Mouse (Mus musculus) spleen, adult 12 weeks (tissue): Measurements from ENCODE around the gene Exosc6.
"Not testable (repeated sequence)": the region's sequence is repeated elsewhere in the genome, so short reads cannot be mapped to it uniquely, and the experiment has no call there.

Experiments used
- DNase-seq: peaks from one replicate; pipeline ENCODE4 v3.0.0; 2022; ENCODE audit warnings: low spot score

The Exosc6 gene

GRCm38 (mm10) chr8:111056158-111056663 is at the start of gene Exosc6:
Gene Exosc6 (plus strand): TSS chr8:111056339.
- DNase-seq = peak; percentile 87

DNA sequence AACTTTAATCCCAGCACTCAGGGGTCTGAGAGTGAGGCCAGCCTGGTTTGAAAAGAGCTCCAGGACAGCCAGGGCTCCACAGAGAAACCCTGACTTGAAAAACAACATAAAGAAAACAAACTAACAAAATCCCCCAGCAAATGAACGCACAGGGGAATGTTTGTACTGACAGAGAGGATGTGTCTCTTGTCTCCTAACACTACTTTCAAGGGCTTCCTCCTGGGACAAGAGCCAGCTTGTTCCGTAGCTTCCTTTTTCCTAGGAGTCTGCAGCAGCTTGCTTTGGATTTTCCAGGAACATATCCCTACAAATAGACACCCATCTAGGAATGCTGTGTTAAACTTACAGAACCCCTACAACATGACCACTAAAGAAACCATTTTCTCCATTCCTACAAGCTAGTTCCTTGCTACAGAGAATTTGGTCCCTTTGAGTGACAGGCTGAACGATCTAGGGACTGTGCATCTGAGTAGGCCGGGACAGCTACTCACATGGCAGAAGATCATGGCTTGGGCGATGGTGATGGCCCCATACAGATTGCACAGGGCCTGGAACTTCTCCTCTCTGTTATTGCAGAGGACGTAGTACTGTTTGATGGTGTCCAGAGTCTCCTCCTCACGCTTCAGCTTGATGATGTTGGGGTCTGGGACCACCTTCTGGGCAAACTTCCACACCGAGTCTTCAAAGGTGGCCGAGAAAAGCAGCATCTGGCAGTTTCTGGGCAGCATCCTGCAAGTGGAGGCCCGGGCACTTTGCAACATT is 45.7 kb upstream of the Exosc6 start:
- DNase-seq = not testable (repeated sequence)

DNA sequence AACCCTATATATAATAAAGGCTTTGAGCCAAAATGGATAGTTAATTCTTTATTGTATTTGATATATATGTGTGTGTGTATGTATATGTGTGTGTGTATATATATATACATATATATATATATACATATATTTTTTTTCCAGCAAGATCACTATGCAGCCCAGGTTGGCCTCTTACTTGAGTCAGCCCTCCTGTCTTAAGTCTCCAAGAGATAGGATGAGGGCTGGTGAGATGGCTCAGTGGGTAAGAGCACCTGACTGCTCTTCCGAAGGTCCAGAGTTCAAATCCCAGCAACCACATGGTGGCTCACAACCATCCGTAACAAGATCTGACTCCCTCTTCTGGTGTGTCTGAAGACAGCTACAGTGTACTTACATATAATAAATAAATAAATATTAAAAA is 29.5 kb upstream of the Exosc6 start:
- not testable (repeated sequence) for DNase-seq

DNA sequence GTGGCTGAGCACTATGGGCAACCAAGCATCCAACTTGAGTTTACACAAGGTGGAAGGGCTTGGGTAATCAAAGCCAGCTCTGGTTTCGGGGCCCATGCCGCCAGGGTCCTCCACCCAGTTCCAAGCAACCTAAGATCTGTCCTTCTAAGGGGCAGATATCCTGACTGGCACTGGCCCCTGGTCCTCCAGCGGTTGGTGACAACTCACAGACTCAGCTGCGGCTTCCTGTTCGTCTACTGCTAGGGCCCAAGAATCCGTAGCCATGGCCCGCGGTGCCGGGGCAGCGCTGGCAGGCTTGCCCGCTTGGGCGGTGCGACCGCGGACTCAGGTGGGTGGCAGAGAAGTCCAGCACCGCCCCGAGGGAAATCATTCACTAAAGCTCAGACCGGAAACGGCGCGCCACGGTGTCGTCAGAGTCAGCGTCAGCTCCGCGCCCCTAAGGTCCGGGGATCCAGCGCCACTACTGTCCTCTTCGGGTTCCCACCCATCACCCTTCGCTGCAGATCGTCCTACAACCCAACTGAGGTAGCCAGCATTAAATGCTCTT is 28.7 kb upstream of the Exosc6 start:
- peak; percentile 71 for DNase-seq

- no peak for DNase-seq
Measured at GRCm38 (mm10) chr8:111029589-111029988, 26.6 kb upstream of the Exosc6 start.

DNA sequence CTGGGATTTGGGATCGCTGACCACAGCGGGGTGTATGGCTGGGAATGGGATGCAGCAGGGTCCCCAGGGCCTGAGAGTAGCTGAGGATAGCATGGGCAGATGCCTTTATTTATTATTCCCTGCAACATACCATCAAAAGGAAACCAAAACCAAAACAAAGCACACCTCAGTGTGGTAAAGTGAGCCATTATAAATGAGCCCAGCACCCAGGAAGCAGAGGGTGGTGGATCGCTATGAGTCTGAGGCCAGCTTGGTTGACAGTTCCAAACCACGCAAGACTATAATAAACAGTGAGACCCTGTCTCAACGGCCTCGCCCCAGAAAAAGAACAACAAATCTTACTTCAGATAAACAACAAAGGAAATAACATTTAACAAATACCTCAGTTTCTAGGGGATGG is 26.1 kb upstream of the Exosc6 start:
- no peak for DNase-seq

GRCm38 (mm10) chr8:111031572-111031971 is 24.6 kb upstream of the Exosc6 start, which contains the start of gene Ddx19b:
Gene Ddx19b (minus strand): TSS chr8:111031751.
- DNase-seq = no peak

- DNase-seq = no peak
Measured at GRCm38 (mm10) chr8:111032916-111033315, 23.2 kb upstream of the Exosc6 start, which contains the start of gene Aars. Gene Aars (plus strand): TSS chr8:111033144.

DNA sequence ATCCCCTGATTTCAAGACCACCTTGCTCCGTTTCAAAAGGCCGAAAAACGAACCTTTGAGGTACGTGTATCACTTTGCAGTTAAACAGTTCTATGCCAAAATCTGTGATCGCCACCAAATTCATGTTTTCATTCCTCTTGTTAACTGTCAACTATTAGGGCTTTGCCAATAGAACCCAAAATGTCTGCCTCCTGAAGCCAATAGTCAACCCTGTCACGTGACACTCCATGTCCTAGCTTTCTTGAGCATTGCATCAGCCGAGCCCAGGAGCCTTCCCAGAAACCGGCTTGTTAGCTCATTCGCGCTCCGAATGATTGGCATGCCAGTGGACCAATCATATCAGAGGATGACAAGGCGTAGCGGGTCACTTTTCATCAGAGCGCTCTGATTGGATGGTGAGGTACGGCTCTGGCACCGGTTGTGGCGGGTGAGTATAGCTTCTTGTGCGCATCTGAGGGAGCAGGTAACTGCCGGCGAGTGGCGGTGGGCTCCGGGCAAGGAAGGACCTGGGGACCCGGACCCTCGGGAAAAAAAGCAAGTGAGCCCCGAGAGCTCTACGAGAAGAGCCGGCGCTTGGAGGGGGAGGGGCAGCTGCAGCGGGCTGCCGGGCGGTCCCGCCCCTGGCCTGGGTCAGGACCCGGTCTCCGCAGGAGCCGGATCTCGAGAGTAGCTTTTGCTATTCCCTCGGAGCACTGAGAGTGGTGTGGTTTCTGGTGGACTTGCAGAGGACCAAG is 22.5 kb upstream of the Exosc6 start:
- DNase-seq = peak; percentile 94

DNA sequence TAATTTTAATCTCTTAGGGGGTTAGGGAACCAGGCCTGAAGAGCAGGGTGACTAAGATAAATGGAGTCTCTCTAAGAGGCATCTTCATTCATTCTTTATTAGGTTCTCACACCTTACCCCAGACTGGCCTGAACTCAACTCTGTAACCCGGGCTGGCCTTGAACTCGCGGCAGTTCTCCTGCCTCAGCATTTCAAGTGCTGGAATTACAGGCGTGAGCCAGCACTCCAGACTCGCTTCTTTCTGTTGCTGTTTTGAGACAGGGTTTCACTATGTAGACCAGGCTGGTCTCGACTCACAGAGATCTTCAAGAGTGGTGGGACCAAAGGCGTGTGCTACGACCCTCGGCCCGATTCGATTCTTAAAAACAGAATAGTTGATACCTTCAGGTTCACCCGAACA is 21.9 kb upstream of the Exosc6 start:
- DNase-seq = no peak

DNA sequence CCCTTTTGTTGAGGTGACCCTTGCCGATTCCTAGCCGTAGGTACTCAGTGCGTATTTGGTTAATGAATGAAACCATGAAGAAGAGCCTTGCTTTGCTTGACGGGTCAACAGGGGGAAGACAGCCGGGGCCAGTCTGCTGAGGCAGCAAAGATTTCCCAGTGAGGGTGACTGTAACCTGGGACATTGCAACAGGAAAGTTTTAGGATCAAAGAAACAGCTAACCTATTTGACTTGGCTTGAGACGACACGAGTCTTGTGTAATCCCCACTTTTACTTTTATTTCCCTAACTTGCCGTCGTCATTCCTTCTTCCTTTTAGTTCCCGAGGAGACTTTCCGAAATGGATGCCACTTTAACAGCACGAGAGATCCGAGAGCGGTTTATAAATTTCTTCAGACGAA is 19.5 kb upstream of the Exosc6 start:
- DNase-seq = no peak

DNA sequence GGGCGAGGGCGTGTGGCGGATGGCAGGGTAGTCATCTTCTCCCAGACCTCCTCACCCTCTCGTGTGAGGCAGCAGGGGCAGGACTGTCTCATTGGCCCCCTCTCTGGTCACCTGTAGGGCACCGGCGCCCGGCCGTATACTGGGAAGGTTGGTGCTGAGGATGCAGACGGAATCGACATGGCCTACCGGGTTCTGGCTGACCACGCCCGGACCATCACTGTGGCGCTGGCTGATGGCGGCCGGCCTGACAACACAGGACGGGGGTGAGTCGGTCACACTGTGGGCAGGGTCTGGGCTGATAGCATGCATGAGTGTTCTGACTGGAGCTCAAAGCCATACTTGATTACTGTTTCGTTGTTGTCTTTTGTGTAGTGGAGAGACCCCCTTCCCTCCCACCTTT is 13.6 kb upstream of the Exosc6 start:
- DNase-seq = no peak

GRCm38 (mm10) chr8:111044003-111044734 is 12.0 kb upstream of the Exosc6 start:
- DNase-seq = no peak

- no peak for DNase-seq
Measured at GRCm38 (mm10) chr8:111048694-111049093, 7.4 kb upstream of the Exosc6 start.

DNA sequence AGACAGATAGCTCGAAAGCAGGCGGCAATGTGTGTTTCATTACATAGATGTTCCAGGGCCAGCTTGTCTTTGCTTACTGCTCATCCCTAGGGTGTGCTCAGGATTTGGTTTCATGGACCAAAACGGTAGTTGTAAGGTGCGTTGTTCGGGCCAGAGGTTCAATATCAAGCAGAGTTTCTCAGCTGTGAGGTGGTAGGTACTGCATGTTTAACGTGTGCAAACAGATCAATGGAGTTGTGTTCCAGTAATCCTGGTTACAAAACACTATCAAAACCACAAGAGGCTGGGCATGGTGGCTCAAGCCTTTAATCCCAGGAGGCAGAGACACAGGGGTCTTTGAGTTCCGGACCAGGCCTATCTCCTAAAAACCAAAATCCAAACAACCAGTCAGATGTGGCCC is 7.0 kb upstream of the Exosc6 start:
- no peak for DNase-seq

GRCm38 (mm10) chr8:111053827-111054518 is 2.2 kb upstream of the Exosc6 start:
- DNase-seq = no peak

DNA sequence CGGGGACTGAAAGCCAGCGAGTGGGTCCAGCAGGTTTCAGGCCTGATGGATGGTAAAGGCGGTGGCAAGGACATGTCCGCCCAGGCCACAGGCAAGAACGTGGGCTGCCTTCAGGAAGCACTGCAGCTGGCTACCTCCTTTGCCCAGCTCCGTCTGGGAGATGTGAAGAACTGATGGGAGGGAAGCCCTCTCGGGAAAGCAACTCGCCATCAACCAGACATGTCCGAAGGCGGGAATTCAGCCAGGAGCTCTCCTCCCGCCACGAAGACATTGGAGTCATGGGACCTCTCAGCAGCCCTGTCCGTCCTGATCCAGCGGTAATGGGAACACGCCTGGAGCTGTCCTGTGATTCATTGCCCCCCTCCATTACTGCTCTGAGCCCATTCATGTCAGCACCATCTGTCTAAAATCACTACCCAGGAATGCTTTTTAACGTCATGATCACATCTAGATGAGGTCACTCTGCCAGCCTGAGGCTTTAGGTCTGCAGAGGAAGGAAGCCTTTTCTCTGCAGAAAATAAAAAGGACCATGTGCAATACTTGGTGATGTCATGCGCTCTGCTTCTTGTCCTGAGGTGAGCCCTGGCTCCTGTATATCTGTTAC is 1.0 kb upstream of the Exosc6 start:
- DNase-seq = no peak

DNA sequence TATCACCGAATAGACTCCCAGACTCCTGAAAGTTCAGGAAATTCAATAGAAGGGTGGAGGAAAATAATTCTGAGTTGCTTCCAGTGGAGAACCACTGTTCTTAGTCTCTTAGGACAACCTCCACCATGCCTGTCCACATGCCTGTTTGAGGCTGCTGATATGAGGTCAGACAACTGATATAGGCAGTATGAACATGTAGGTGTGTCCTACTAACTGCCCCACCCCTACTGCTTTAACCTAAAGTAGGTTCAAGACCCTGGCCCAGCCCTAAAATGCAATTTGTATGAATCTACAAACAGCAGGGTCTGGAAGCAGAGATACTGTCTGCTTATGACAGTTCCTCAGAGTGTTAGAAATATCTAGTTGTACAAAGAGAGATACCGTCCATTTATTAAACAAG is 478 bp upstream of the Exosc6 start:
- DNase-seq = no peak

GRCm38 (mm10) chr8:111056691-111057293 is 653 bp downstream of the Exosc6 start:
- peak; percentile 23 for DNase-seq

DNA sequence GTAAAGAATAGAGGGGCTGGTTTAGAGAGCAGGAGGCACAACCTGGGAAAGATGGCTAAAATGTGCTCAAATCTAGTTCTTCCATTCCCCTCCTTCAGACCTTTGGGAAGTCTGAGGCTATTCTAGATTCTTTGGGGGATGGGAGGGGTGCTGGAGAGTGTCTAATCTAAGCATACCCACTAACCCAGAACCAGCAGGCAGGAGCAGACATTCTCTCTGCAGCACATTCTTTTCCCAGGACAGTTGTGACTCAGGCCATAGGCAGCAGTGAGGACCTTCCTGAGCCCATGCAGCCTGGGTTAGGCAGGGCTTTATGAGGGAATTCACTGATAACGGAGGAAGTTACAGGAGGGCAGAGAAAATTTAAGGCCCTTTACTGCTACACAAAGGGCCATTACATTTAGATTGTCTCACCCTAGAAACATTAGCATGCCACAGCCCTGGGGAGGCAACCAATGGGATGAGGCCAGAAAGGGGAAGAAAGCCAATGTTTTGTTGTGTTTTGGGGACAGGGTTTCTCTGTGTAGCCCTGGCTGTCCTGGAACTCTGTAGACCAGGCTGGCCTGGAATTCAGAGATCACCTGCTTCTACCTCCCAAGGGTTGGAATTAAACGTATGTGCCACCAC is 2.9 kb downstream of the Exosc6 start:
- no peak for DNase-seq
